Mouse (Mus musculus) forebrain, embryonic 16.5 days (tissue): ENCODE data around the gene Usp2. TPM values are rescaled to one million over a fixed set of nuclear protein-coding genes. Genes with fewer than 3 reads are reported as not detected.

ENCODE experiments used
- ATAC-seq: fragments of 200-750 bp; cut with Nextera tagmentation; 2 replicates; pipeline ENCODE4 v1.8.0; 2017; ENCODE audit warnings: mild to moderate bottlenecking, moderate library complexity
- H3K27ac ChIP-seq: fragments of 300-500 bp; sonication (generic); 2 replicates; pipeline ENCODE4 v1.5.1; 2014; ENCODE audit warnings: low read length, control low read depth
- H3K27me3 ChIP-seq: fragments of 300-500 bp; sonication (generic); replicated peaks from 2 replicates; pipeline ENCODE4 v1.6.1; 2014; ENCODE audit warnings: low read length; ENCODE audit not compliant: control insufficient read depth, insufficient read depth
- H3K36me3 ChIP-seq: fragments of 300-500 bp; sonication (generic); 2 replicates; pipeline ENCODE4 v1.6.1; 2014; ENCODE audit not compliant: control insufficient read depth, insufficient read depth
- H3K4me1 ChIP-seq: fragments of 300-500 bp; sonication (generic); replicated peaks from 2 replicates; pipeline ENCODE4 v1.6.1; 2014; ENCODE audit warnings: low read length; ENCODE audit not compliant: control insufficient read depth, insufficient read depth
- H3K4me2 ChIP-seq: fragments of 300-500 bp; sonication (generic); 2 replicates; pipeline ENCODE4 v1.6.1; 2014; ENCODE audit warnings: mild to moderate bottlenecking, low read length, control low read depth
- H3K4me3 ChIP-seq: fragments of 300-500 bp; sonication (generic); replicated peaks from 2 replicates; pipeline ENCODE4 v1.5.1; 2014; ENCODE audit warnings: mild to moderate bottlenecking, low read length, control low read depth
- H3K9ac ChIP-seq: fragments of 300-500 bp; sonication (generic); replicated peaks from 2 replicates; pipeline ENCODE4 v1.6.1; 2014; ENCODE audit warnings: low read depth, low read length, control low read depth
- H3K9me3 ChIP-seq: fragments of 300-500 bp; sonication (generic); 2 replicates; pipeline ENCODE4 v1.6.1; 2016; ENCODE audit warnings: low read length; ENCODE audit not compliant: control insufficient read depth
- WGBS: fragments of 180-500 bp; shearing (Covaris S2); extraction: QIAGEN DNeasy Blood & Tissue Kit; methylation state at CpG from one replicate; pipeline ENCODE4 v1.1.7; 2014; 5-methylcytosine and 5-hydroxymethylcytosine counted together
- polyA plus RNA-seq: library from polyadenylated mRNA; unstranded; fragments of >200 nt; fragmentation: Nextera tagmentation; extraction: Ambion mirVana; gene quantifications from 2 replicates; pipeline ENCODE4 v1.2.1, GENCODE M21; 2015

Gene Usp2
- polyA plus RNA-seq, 1 experiment from 2014 or later = 13.7 TPM

- no peak overlapping the region for H3K9ac ChIP-seq
- no peaks in the 10 kb centered on the region for H3K9me3 ChIP-seq
- H3K27ac ChIP-seq = no peak overlapping the region
- no peak for ATAC-seq
- no peak overlapping the region for H3K4me2 ChIP-seq
- 0 out of 2 replicates have a peak, but pooled peaks cover 2% of the 10 kb centered on the region for H3K27me3 ChIP-seq
- WGBS = 73% methylated on average over 1 of the region's 1 CpGs
- H3K4me1 ChIP-seq = no peaks in the 10 kb centered on the region
- H3K36me3 ChIP-seq = no peaks in the 10 kb centered on the region
- no peak overlapping the region for H3K4me3 ChIP-seq
Observed at GRCm38 (mm10) chr9:44053936-44054335, 12.9 kb upstream of the Usp2 start.

DNA sequence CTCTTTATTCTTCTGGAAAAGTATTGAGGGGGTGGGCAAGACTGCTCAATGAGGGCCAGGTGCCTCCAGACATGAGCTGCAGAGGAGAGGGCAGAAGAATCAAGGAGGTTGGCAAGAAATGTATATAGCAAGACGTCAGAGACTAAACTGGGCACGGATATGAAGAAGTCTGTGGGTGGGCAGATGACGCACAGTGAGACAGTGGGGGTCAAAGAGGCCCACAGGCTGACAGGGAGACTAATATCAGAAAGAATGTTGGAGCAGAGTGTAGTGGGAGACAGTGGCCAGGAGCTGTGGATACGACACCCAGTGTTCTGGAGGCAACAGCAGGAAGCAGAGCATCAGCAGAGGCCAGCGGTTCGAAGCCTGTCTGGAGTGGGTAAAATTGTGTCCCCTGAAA lies 8.2 kb upstream of the Usp2 start:
- 85% methylated on average over 6 of the region's 6 CpGs for WGBS
- H3K4me3 ChIP-seq = no peak overlapping the region
- no peak for ATAC-seq
- H3K9ac ChIP-seq = no peak overlapping the region
- no peaks in the 10 kb centered on the region for H3K9me3 ChIP-seq
- H3K4me2 ChIP-seq = no peak overlapping the region
- 0 out of 2 replicates have a peak, but pooled peaks cover 2% of the 10 kb centered on the region for H3K27me3 ChIP-seq
- H3K36me3 ChIP-seq = no peaks in the 10 kb centered on the region
- no peak overlapping the region for H3K27ac ChIP-seq
- H3K4me1 ChIP-seq = no peaks in the 10 kb centered on the region

- H3K27ac ChIP-seq = no peak overlapping the region
- peaks cover 6% of the 10 kb centered on the region for H3K4me1 ChIP-seq
- H3K27me3 ChIP-seq = no peaks in the 10 kb centered on the region
- no peaks in the 10 kb centered on the region for H3K9me3 ChIP-seq
- H3K36me3 ChIP-seq = no peaks in the 10 kb centered on the region
- 36% methylated on average over 1 of the region's 1 CpGs for WGBS
- no peak overlapping the region for H3K4me2 ChIP-seq
- no peak overlapping the region for H3K4me3 ChIP-seq
- ATAC-seq = no peak
- H3K9ac ChIP-seq = no peak overlapping the region
Observed at GRCm38 (mm10) chr9:44065177-44065576, 1.6 kb upstream of the Usp2 start.

GRCm38 (mm10) chr9:44067241-44067959 lies 579 bp downstream of the Usp2 start:
- H3K27ac ChIP-seq = no peak overlapping the region

GRCm38 (mm10) chr9:44067960-44068330 lies 1.1 kb downstream of the Usp2 start:
- H3K4me2 ChIP-seq = no peak overlapping the region
- 86% methylated on average over 6 of the region's 6 CpGs for WGBS
- no peak overlapping the region for H3K9ac ChIP-seq
- no peaks in the 10 kb centered on the region for H3K36me3 ChIP-seq
- H3K27ac ChIP-seq = no peak overlapping the region
- ATAC-seq = no peak
- no peak overlapping the region for H3K4me3 ChIP-seq
- no peaks in the 10 kb centered on the region for H3K27me3 ChIP-seq
- no peaks in the 10 kb centered on the region for H3K9me3 ChIP-seq
- H3K4me1 ChIP-seq = peaks cover 19% of the 10 kb centered on the region

More at GRCm38 (mm10) chr9:44067241-44067959, 579 bp downstream of the Usp2 start:
- no peaks in the 10 kb centered on the region for H3K36me3 ChIP-seq
- no peaks in the 10 kb centered on the region for H3K27me3 ChIP-seq
- peak overlapping the region; percentile 57 for H3K4me3 ChIP-seq
- 11% methylated on average over 15 of the region's 15 CpGs for WGBS
- ATAC-seq = peak; percentile 49
- H3K9ac ChIP-seq = peak overlapping the region; percentile 59
- no peaks in the 10 kb centered on the region for H3K9me3 ChIP-seq
- H3K4me2 ChIP-seq = peak overlapping the region; percentile 90
- peaks cover 15% of the 10 kb centered on the region for H3K4me1 ChIP-seq

DNA sequence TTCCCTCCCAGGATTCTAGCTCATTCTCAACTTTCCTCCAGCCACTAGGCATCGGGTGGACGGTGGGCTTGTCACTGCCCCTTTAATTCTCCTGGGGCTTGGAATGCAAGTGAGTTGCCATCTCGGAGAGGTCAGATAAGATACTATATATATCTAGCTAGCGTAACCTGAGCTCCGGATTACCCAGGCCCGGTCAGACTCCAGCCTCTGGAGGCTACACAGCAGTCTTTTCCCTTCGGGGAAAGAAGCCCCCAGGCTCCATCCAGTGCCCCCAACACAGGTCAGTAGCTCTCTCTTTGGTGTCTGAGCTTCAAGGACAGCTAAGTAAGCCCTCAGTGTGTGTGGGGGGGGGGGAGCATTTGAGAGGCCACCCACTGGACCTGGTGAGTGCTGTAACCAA lies 2.4 kb downstream of the Usp2 start:
- no peak overlapping the region for H3K27ac ChIP-seq
- no peak overlapping the region for H3K4me2 ChIP-seq
- no peaks in the 10 kb centered on the region for H3K36me3 ChIP-seq
- 34% methylated on average over 7 of the region's 7 CpGs for WGBS
- peaks cover 22% of the 10 kb centered on the region for H3K4me1 ChIP-seq
- H3K4me3 ChIP-seq = no peak overlapping the region
- H3K9ac ChIP-seq = no peak overlapping the region
- H3K9me3 ChIP-seq = no peaks in the 10 kb centered on the region
- no peak for ATAC-seq
- H3K27me3 ChIP-seq = no peaks in the 10 kb centered on the region

- ATAC-seq = no peak
- H3K27me3 ChIP-seq = no peaks in the 10 kb centered on the region
- peaks cover 22% of the 10 kb centered on the region for H3K4me1 ChIP-seq
- no peak overlapping the region for H3K27ac ChIP-seq
- WGBS = 78% methylated on average over 14 of the region's 14 CpGs
- no peaks in the 10 kb centered on the region for H3K9me3 ChIP-seq
- no peak overlapping the region for H3K4me3 ChIP-seq
- no peaks in the 10 kb centered on the region for H3K36me3 ChIP-seq
- no peak overlapping the region for H3K9ac ChIP-seq
- no peak overlapping the region for H3K4me2 ChIP-seq
Observed at GRCm38 (mm10) chr9:44070113-44070843, 3.5 kb downstream of the Usp2 start.

- Histone ChIP-seq H3K9me3 (no peaks in the 10 kb centered on the region), H3K4me3 (no peak overlapping the region), H3K4me2 (no peak overlapping the region), H3K4me1 (peaks cover 22% of the 10 kb centered on the region), H3K27ac (no peak overlapping the region), H3K36me3 (no peaks in the 10 kb centered on the region), H3K9ac (no peak overlapping the region), H3K27me3 (no peaks in the 10 kb centered on the region)
- ATAC-seq = no peak
- WGBS = 43% methylated on average over 8 of the region's 8 CpGs
Observed at GRCm38 (mm10) chr9:44070844-44071231, 4.0 kb downstream of the Usp2 start.

- WGBS = 7% methylated on average over 11 of the region's 11 CpGs
- Histone ChIP-seq H3K27ac (peak overlapping the region; percentile 58; the same call in 1 of the 2 replicates), H3K4me2 (peak overlapping the region; percentile 15; the same call in 1 of the 2 replicates), H3K27me3 (no peaks in the 10 kb centered on the region), H3K4me3 (no peak overlapping the region), H3K9me3 (no peaks in the 10 kb centered on the region), H3K9ac (no peak overlapping the region; the same call in 1 of the 2 replicates), H3K36me3 (no peaks in the 10 kb centered on the region), H3K4me1 (peaks cover 20% of the 10 kb centered on the region)
- ATAC-seq = peak; percentile 68
Observed at GRCm38 (mm10) chr9:44071914-44072598, 5.2 kb downstream of the Usp2 start.
